Mouse (Mus musculus) embryonic facial prominence, embryonic 11.5 days (tissue): ENCODE measurements at regions not wholly inside any gene's neighbourhood (a gene's known extent, or its start where the extent isn't known, plus 50 kb on each side); places are given as distances from the start of the nearest gene placed in this dataset.

Experiments used
- ATAC-seq: fragments of 200-750 bp; cut with Nextera tagmentation; replicated peaks from 2 replicates; pipeline ENCODE4 v1.8.0; 2017; ENCODE audit warnings: low read depth; ENCODE audit not compliant: insufficient number of reproducible peaks, low FRiP score, low TSS enrichment
- DNase-seq: peaks from one replicate; pipeline ENCODE4 v3.0.0-alpha.2; 2015; ENCODE audit warnings: low spot score
- H3K27ac ChIP-seq: fragments of 300-500 bp; sonication (generic); replicated peaks from 2 replicates; pipeline ENCODE4 v1.5.1; 2014; ENCODE audit warnings: mild to moderate bottlenecking, low read depth, low read length, control low read depth
- H3K27me3 ChIP-seq: fragments of 300-500 bp; sonication (generic); 2 replicates; pipeline ENCODE4 v1.6.1; 2014; ENCODE audit warnings: mild to moderate bottlenecking, low read length, moderate library complexity, mixed read lengths; ENCODE audit not compliant: control insufficient read depth, insufficient read depth
- H3K36me3 ChIP-seq: fragments of 300-500 bp; sonication (generic); replicated peaks from 2 replicates; pipeline ENCODE4 v1.6.1; 2014; ENCODE audit warnings: low read depth, mild to moderate bottlenecking, low read length, moderate library complexity, mixed read lengths; ENCODE audit not compliant: control insufficient read depth, insufficient read depth
- H3K4me1 ChIP-seq: fragments of 300-500 bp; sonication (generic); 2 replicates; pipeline ENCODE4 v1.6.1; 2014; ENCODE audit warnings: low read length, mixed read lengths; ENCODE audit not compliant: control insufficient read depth, insufficient read depth
- H3K4me2 ChIP-seq: fragments of 300-500 bp; sonication (generic); 2 replicates; pipeline ENCODE4 v1.6.1; 2014; ENCODE audit warnings: low read depth, mild to moderate bottlenecking, control low read depth, low read length, moderate library complexity
- H3K4me3 ChIP-seq: fragments of 300-500 bp; sonication (generic); 2 replicates; pipeline ENCODE4 v1.5.1; 2014; ENCODE audit warnings: low read depth, low read length, control low read depth
- H3K9ac ChIP-seq: fragments of 300-500 bp; sonication (generic); replicated peaks from 2 replicates; pipeline ENCODE4 v1.6.1; 2014; ENCODE audit warnings: mild to moderate bottlenecking, control low read depth, low read length
- H3K9me3 ChIP-seq: fragments of 300-500 bp; sonication (generic); replicated peaks from 2 replicates; pipeline ENCODE4 v1.6.1; 2016; ENCODE audit warnings: mild to moderate bottlenecking, low read length, inconsistent platforms, mixed read lengths; ENCODE audit not compliant: control insufficient read depth
- WGBS: fragments of 180-500 bp; shearing (Covaris S2); extraction: QIAGEN DNeasy Blood & Tissue Kit; methylation state at CpG from one replicate; pipeline ENCODE4 v1.1.7; 2014; 5-methylcytosine and 5-hydroxymethylcytosine counted together

GRCm38 (mm10) chr1:105095091-105095490 lies 261.4 kb downstream of the Rnf152 start:
- WGBS: 40% methylated on average over 2 of the region's 2 CpGs
- no peak for ATAC-seq
- Histone ChIP-seq H3K4me2 (no peak overlapping the region), H3K9me3 (no peaks in the 10 kb centered on the region), H3K27ac (no peak overlapping the region), H3K36me3 (no peaks in the 10 kb centered on the region), H3K9ac (no peak overlapping the region), H3K27me3 (no peaks in the 10 kb centered on the region), H3K4me3 (no peak overlapping the region), H3K4me1 (no peaks in the 10 kb centered on the region)
- no peak for DNase-seq

GRCm38 (mm10) chr1:105094500-105094899 lies 262.0 kb downstream of the Rnf152 start:
- DNase-seq (no peak), ATAC-seq (no peak)
- WGBS: 84% methylated on average over 3 of the region's 3 CpGs
- H3K27ac ChIP-seq: no peak overlapping the region
- H3K9ac ChIP-seq: no peak overlapping the region
- no peaks in the 10 kb centered on the region for H3K36me3 ChIP-seq
- H3K9me3 ChIP-seq: no peaks in the 10 kb centered on the region
- no peak overlapping the region for H3K4me3 ChIP-seq
- no peaks in the 10 kb centered on the region for H3K27me3 ChIP-seq
- H3K4me1 ChIP-seq: no peaks in the 10 kb centered on the region
- no peak overlapping the region for H3K4me2 ChIP-seq

GRCm38 (mm10) chr1:105093875-105094274 lies 262.6 kb downstream of the Rnf152 start:
- WGBS: 88% methylated on average over 3 of the region's 3 CpGs
- no peak for ATAC-seq
- H3K27ac ChIP-seq: no peak overlapping the region

GRCm38 (mm10) chr1:105093012-105093411 lies 263.5 kb downstream of the Rnf152 start:
- no peaks in the 10 kb centered on the region for H3K27me3 ChIP-seq
- no peak overlapping the region for H3K9ac ChIP-seq

More at GRCm38 (mm10) chr1:105093875-105094274, 262.6 kb downstream of the Rnf152 start:
- H3K4me1 ChIP-seq: no peaks in the 10 kb centered on the region
- H3K4me2 ChIP-seq: no peak overlapping the region
- H3K27me3 ChIP-seq: no peaks in the 10 kb centered on the region
- no peak for DNase-seq
- no peaks in the 10 kb centered on the region for H3K9me3 ChIP-seq
- no peaks in the 10 kb centered on the region for H3K36me3 ChIP-seq
- no peak overlapping the region for H3K4me3 ChIP-seq
- H3K9ac ChIP-seq: no peak overlapping the region

DNA sequence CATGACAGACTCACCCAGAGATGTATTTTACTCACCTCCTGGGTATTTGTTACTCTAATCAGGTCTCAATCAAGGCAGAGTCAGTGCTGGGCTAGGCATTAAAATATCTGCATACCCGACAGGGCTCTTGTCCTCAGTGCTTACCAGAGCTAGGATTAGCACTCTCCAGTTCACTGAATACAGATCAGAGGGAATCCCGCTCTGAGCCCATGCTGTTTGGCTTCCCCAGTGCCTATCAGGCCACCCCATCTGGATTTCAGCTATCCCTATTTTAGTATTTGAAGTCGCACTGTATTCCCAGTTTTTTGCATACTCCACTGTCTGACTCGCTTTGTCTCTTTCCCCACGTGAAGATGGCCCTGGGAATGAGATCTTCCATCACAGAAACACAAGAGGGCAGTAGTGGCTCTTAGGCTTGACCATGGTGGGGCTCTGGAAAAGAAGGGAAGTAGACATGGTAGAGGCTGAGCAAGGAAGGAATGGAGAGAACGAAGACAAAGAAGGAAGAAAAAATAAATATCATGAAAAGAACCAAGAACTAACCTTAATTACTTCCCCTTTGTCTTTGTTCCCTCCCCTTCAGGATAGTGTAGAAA lies 264.1 kb downstream of the Rnf152 start:
- H3K9me3 ChIP-seq: no peaks in the 10 kb centered on the region
- H3K4me2 ChIP-seq: no peak overlapping the region
- no peaks in the 10 kb centered on the region for H3K36me3 ChIP-seq
- WGBS: 26% methylated on average over 6 of the region's 6 CpGs
- no peaks in the 10 kb centered on the region for H3K4me1 ChIP-seq
- ATAC-seq: no peak
- H3K27me3 ChIP-seq: no peaks in the 10 kb centered on the region
- peak; percentile 60 for DNase-seq
- H3K9ac ChIP-seq: no peak overlapping the region
- H3K27ac ChIP-seq: no peak overlapping the region
- H3K4me3 ChIP-seq: no peak overlapping the region

More at GRCm38 (mm10) chr1:105093012-105093411, 263.5 kb downstream of the Rnf152 start:
- Histone ChIP-seq H3K36me3 (no peaks in the 10 kb centered on the region), H3K27ac (no peak overlapping the region), H3K4me1 (no peaks in the 10 kb centered on the region), H3K9me3 (no peaks in the 10 kb centered on the region), H3K4me3 (no peak overlapping the region), H3K4me2 (no peak overlapping the region)
- no peak for ATAC-seq
- WGBS: 82% methylated on average over 1 of the region's 1 CpGs
- no peak for DNase-seq

GRCm38 (mm10) chr1:105088765-105089520 lies 267.6 kb downstream of the Rnf152 start:
- no peaks in the 10 kb centered on the region for H3K9me3 ChIP-seq
- no peak overlapping the region for H3K4me2 ChIP-seq
- no peaks in the 10 kb centered on the region for H3K4me1 ChIP-seq
- ATAC-seq: no peak
- no peak overlapping the region for H3K9ac ChIP-seq
- WGBS: 78% methylated on average over 7 of the region's 7 CpGs
- H3K4me3 ChIP-seq: no peak overlapping the region
- H3K27ac ChIP-seq: no peak overlapping the region
- H3K27me3 ChIP-seq: no peaks in the 10 kb centered on the region
- no peaks in the 10 kb centered on the region for H3K36me3 ChIP-seq
- DNase-seq: no peak

GRCm38 (mm10) chr1:105087623-105088022 lies 268.9 kb downstream of the Rnf152 start:
- H3K36me3 ChIP-seq: no peaks in the 10 kb centered on the region
- 78% methylated on average over 1 of the region's 1 CpGs for WGBS
- no peak overlapping the region for H3K27ac ChIP-seq
- no peak for ATAC-seq
- no peaks in the 10 kb centered on the region for H3K9me3 ChIP-seq
- H3K4me1 ChIP-seq: no peaks in the 10 kb centered on the region
- no peak overlapping the region for H3K9ac ChIP-seq
- DNase-seq: no peak
- no peak overlapping the region for H3K4me2 ChIP-seq
- no peaks in the 10 kb centered on the region for H3K27me3 ChIP-seq
- no peak overlapping the region for H3K4me3 ChIP-seq

DNA sequence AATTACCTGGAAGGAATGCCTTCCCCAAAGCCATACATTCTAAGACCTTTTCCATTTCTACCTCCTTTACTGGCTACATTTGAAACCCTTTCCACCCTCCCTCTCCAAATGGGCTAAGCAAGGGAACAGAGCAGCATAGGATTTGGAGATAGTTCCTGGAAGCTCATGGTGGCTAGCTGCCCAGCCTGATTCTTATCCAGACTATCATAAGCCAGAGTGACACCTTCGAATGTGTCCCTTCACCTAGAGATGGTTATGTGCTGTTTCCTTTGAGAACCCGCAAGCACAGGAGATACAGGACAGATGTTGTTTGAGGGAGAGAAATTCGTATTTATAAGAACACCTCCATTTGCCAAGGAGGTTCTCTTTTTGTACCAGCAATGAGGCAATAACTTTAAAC lies 272.0 kb downstream of the Rnf152 start:
- no peak overlapping the region for H3K4me3 ChIP-seq
- no peak for DNase-seq
- no peaks in the 10 kb centered on the region for H3K36me3 ChIP-seq
- no peaks in the 10 kb centered on the region for H3K9me3 ChIP-seq
- no peaks in the 10 kb centered on the region for H3K27me3 ChIP-seq
- no peak overlapping the region for H3K9ac ChIP-seq
- H3K4me2 ChIP-seq: no peak overlapping the region
- H3K4me1 ChIP-seq: no peaks in the 10 kb centered on the region
- no peak overlapping the region for H3K27ac ChIP-seq
- 86% methylated on average over 3 of the region's 3 CpGs for WGBS
- ATAC-seq: no peak
